Mouse (Mus musculus) midbrain, embryonic 10.5 days (tissue): ENCODE measurements around the gene Atf4. TPM values are rescaled to one million over a fixed set of nuclear protein-coding genes. Genes with fewer than 3 reads are reported as not detected.
A peak's percentile ranks its signal among the peaks of the same experiment; 100 is the strongest.

Source experiments
- DNase-seq: peaks from one replicate; pipeline ENCODE4 v3.0.0-alpha.2; 2017; ENCODE audit warnings: low spot score
- H3K27ac ChIP-seq: fragments of 300-500 bp; sonication (generic); replicated peaks from 2 replicates; pipeline ENCODE4 v1.5.1; 2016; ENCODE audit warnings: mild to moderate bottlenecking
- H3K27me3 ChIP-seq: fragments of 300-500 bp; sonication (generic); 2 replicates; pipeline ENCODE4 v1.6.1; 2016; ENCODE audit warnings: low read depth, mild to moderate bottlenecking; ENCODE audit not compliant: poor library complexity, severe bottlenecking
- H3K36me3 ChIP-seq: fragments of 300-500 bp; sonication (generic); 2 replicates; pipeline ENCODE4 v1.6.1; 2016; ENCODE audit warnings: mild to moderate bottlenecking, moderate library complexity
- H3K4me1 ChIP-seq: fragments of 300-500 bp; sonication (generic); 2 replicates; pipeline ENCODE4 v1.6.1; 2016
- H3K4me3 ChIP-seq: fragments of 300-500 bp; sonication (generic); 2 replicates; pipeline ENCODE4 v1.5.1; 2016; ENCODE audit warnings: mild to moderate bottlenecking, moderate library complexity
- H3K9me3 ChIP-seq: fragments of 300-500 bp; sonication (generic); replicated peaks from 2 replicates; pipeline ENCODE4 v1.6.1; 2016; ENCODE audit warnings: mild to moderate bottlenecking
- WGBS: fragments of 180-500 bp; shearing (Covaris S2); methylation state at CpG from one replicate; pipeline ENCODE4 v1.1.7; 2016; 5-methylcytosine and 5-hydroxymethylcytosine counted together
- polyA plus RNA-seq: library from polyadenylated mRNA; unstranded; fragments of >200 nt; fragmentation: Nextera tagmentation; extraction: Ambion mirVana; gene quantifications from 2 replicates; pipeline ENCODE4 v1.2.1, GENCODE M21; 2016

Atf4 gene
- polyA plus RNA-seq, 1 experiment from 2014 or later, result 114 TPM

DNA sequence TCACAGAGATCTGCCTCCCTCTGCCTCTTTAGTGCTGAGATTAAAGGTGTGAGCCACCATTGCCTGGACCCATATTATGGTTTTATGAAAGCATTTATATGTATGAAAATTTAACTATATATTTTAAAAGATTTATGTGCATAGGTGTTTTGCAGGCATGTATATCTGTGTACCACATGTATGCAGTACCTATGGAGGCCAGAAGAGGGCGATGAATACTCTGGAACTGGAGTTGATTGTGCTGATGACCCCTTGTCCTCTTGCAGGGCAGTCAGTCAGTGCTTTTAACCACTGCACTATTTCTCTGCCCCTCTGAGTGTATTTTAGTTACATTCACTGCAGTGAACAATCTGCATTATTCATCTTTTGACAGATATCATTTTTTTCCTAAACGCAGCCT is 29.2 kb upstream of the Atf4 start:
- no peak overlapping the region for H3K4me3 ChIP-seq
- no peaks in the 10 kb centered on the region for H3K9me3 ChIP-seq
- H3K27me3 ChIP-seq, result peaks cover 12% of the 10 kb centered on the region; the same call in 1 of the 2 replicates
- no peak overlapping the region for H3K27ac ChIP-seq
- H3K4me1 ChIP-seq, result peaks cover 10% of the 10 kb centered on the region
- 48% methylated on average over 2 of the region's 2 CpGs for WGBS
- peak; percentile 61 for DNase-seq
- H3K36me3 ChIP-seq, result no peaks in the 10 kb centered on the region

DNA sequence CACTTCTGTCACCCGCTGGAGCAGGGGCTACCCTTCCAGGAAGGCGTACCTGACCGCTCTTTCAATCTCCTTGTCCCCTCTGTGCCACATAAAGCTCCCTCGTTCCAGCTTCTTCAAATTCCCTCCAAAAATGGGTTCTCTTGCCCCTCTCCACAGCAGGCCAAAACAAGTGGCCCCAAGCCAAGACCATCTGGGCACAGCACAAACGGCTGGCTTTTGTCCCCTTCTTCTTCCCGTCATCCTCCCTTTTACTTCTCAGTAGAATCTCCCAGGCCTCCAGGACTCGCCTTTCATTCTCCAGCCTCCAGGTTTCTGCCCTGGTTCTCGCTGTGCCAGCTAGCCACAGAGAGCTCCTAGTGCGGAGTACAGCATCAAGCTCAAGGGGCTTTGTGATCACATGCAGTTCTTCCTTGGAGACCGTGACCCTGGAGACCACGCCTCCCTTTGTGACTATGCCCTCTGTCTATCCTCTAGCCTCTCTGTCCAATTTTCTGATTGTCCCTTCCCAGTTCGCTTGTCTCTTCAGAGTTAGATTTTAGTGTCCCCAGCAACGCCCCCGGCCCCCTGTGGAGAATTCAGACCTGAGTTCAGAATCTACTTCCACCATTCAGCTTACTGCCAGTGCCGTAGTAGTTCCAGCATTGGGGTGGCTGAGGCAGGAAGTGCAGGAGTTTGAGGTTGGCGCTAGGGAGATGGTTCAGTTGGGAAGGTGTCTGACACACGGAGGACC is 26.7 kb upstream of the Atf4 start:
- Histone ChIP-seq H3K36me3 (no peaks in the 10 kb centered on the region), H3K4me3 (no peak overlapping the region), H3K9me3 (no peaks in the 10 kb centered on the region), H3K4me1 (peaks cover 20% of the 10 kb centered on the region), H3K27ac (peak overlapping the region; percentile 28; the same call in 1 of the 2 replicates), H3K27me3 (peaks cover 12% of the 10 kb centered on the region; the same call in 1 of the 2 replicates)
- no peak for DNase-seq
- 75% methylated on average over 17 of the region's 17 CpGs for WGBS

DNA sequence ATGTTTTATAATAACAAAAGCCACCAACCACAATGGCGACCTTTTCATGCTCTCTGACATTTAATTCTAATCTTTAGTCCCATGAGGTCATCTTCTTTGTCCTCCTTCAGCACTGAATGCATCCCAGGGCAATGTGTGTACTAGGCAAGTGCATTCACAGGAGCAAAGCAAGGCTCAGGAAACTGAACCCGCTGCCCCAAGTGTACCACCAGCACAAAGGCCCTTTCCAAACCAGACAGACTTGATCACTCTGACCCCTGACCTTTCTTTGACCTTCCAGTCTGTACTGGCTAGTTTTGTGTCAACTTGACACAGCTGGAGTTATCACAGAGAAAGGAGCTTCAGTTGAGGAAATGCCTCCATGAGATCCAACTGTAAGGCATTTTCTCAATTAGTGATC is 22.7 kb upstream of the Atf4 start:
- WGBS, result 38% methylated on average over 2 of the region's 2 CpGs
- DNase-seq, result peak; percentile 61

DNA sequence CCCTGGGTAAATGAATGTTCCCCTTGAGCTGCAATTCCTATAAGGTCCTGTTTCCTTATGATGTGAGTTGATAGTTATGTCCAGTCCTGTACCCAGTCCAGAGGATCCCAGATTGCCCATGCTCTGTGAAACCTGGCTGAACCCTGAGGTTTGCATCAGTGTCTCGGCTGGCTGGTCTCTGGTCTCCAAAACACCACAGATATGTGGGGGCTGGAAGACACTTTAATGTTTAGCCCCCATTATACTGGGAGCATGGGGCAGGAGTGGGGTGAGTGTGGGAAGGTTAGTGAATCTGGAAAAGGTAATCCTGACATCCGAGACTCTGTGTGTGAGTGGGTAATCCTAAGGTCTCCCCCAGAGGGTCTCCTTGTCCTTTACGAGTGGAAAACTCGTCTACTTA is 21.9 kb upstream of the Atf4 start:
- Histone ChIP-seq H3K4me3 (peak overlapping the region; percentile 84), H3K36me3 (peaks cover 28% of the 10 kb centered on the region), H3K9me3 (no peaks in the 10 kb centered on the region), H3K27ac (peak overlapping the region; percentile 93), H3K27me3 (peaks cover 12% of the 10 kb centered on the region; the same call in 1 of the 2 replicates), H3K4me1 (peaks cover 38% of the 10 kb centered on the region)
- WGBS, result 72% methylated on average over 4 of the region's 4 CpGs
- DNase-seq, result no peak

More for the DNA sequence above, 22.7 kb upstream of the Atf4 start:
- H3K4me1 ChIP-seq, result peaks cover 41% of the 10 kb centered on the region
- peaks cover 21% of the 10 kb centered on the region for H3K36me3 ChIP-seq
- H3K9me3 ChIP-seq, result no peaks in the 10 kb centered on the region
- H3K4me3 ChIP-seq, result no peak overlapping the region
- H3K27me3 ChIP-seq, result peaks cover 12% of the 10 kb centered on the region; the same call in 1 of the 2 replicates
- H3K27ac ChIP-seq, result peak overlapping the region; percentile 23; the same call in 1 of the 2 replicates

DNA sequence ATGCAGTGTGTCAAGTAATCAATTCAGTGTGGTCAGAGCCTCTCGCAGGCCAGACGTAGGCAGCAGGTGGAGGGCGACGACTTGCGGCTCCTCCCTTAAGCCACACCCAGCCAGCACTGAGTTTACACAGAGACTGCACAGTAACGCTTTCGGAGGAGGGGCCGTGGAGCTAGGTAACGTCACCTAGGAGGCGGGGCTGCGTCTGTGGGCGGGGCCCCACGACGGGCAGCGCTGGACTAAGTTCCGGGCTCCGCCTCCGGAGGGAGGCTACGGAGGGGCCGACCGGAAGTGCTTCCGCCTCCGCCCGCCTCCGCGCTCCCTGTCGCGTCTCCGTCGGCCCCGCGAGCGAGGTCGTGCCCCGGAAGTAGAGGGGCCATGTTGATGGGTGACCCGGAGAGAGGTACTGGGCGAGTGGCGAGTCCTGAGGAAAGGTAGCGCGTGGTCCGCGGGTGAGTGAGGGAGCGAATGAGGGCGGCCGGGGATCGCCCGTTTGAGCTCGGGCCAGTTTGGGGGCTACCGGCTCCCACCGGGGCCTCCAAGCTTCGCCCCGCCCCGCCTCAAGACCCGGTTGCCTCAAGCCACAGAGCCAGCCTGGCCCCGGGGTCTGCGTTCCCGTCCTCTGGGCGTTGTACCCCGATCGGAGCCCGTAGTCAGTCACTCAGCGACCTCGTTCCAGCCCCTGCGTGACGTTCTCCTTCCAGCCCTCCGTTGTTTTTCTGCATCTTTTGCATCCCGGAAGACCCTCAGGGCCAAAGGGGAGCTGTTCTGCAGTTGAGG is 21.1 kb upstream of the Atf4 start, which contains the start of gene Mief1:
TSS of gene Mief1 (plus strand) at position 286 of the 777 bp plus-strand sequence.
- under 1% methylated on average over 67 of the region's 67 CpGs for WGBS
- peak; percentile 97 for DNase-seq
- H3K27ac ChIP-seq, result peak within 1 kb of the TSS; percentile 93

DNA sequence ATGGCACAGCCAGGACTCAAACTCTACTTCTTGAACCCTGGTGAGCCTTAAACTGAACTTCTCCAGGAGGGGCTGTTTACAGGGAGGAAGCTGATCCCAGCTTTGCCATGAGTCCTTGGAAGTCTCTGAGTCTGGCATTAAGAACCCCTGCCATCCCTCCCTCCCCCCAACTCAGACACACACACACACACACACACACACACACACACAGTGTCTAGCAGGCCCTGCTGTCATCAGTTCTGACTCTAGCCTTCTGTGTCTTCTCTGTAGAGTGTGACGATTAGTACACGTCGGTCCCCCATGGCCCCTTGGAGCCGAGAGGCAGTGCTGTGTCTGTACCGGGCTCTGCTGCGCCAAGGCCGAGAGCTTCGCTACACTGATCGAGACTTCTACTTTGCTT is 19.4 kb upstream of the Atf4 start, which contains the start of gene AC140267.1:
TSS of gene AC140267.1 (plus strand) at position 301 of the 400 bp plus-strand sequence.
- H3K27me3 ChIP-seq, result no peaks in the 10 kb centered on the region
- no peaks in the 10 kb centered on the region for H3K9me3 ChIP-seq
- H3K4me1 ChIP-seq, result peaks cover 31% of the 10 kb centered on the region
- peaks cover 46% of the 10 kb centered on the region for H3K36me3 ChIP-seq
- H3K4me3 ChIP-seq, result peak within 1 kb of the TSS; percentile 84
- peak within 1 kb of the TSS; percentile 93 for H3K27ac ChIP-seq
- DNase-seq, result no peak
- WGBS, result 96% methylated on average over 9 of the region's 9 CpGs

More for the DNA sequence above, 21.1 kb upstream of the Atf4 start, which contains the start of gene Mief1:
- Histone ChIP-seq H3K4me1 (peaks cover 31% of the 10 kb centered on the region), H3K36me3 (peaks cover 36% of the 10 kb centered on the region), H3K27me3 (peaks cover 12% of the 10 kb centered on the region; the same call in 1 of the 2 replicates), H3K4me3 (peak within 1 kb of the TSS; percentile 84), H3K9me3 (no peaks in the 10 kb centered on the region)

DNA sequence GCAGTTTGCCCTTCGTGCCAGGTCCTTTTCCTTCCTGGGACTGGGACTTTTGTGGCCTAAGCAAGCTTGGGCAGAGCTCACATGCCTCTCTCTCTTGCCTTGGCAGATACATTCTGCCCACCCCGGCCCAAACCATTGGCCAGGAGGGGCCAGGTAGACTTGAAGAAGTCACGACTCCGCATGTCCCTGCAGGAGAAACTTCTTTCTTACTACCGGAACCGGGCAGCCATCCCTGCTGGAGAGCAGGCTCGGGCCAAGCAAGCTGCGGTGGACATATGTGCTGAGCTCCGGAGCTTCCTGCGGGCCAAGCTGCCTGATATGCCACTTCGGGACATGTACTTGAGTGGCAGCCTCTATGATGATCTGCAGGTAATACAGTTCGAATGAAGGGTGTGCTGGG is 6.8 kb upstream of the Atf4 start:
- Histone ChIP-seq H3K4me3 (no peak overlapping the region), H3K27me3 (no peaks in the 10 kb centered on the region), H3K9me3 (no peaks in the 10 kb centered on the region), H3K27ac (no peak overlapping the region), H3K4me1 (no peaks in the 10 kb centered on the region), H3K36me3 (peaks cover 91% of the 10 kb centered on the region)
- 91% methylated on average over 12 of the region's 12 CpGs for WGBS
- DNase-seq, result no peak

DNA sequence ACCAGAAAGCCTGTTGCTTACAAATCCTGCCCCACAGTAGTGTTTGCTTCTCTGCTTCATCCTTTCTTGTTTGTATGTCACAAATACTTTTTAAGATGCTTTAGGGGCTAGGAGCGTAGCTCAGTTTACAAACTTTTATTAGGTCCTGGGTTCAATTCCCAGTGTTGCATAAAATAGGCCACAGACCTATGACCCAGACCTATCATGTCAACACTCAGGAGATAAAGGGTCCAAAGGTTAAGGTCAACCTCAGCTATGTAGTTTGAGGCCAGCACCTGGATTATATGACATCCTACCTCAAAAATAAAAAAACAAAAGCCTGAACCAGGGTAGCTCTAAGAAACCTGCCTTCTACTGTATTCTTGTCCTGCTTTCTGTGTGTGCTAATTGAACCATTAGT is 6.4 kb upstream of the Atf4 start:
- no peaks in the 10 kb centered on the region for H3K27me3 ChIP-seq
- H3K9me3 ChIP-seq, result no peaks in the 10 kb centered on the region
- H3K27ac ChIP-seq, result no peak overlapping the region
- 94% methylated on average over 1 of the region's 1 CpGs for WGBS
- peaks cover 2% of the 10 kb centered on the region; the same call in 1 of the 2 replicates for H3K4me1 ChIP-seq
- H3K4me3 ChIP-seq, result no peak overlapping the region
- H3K36me3 ChIP-seq, result peaks cover 91% of the 10 kb centered on the region
- DNase-seq, result no peak

DNA sequence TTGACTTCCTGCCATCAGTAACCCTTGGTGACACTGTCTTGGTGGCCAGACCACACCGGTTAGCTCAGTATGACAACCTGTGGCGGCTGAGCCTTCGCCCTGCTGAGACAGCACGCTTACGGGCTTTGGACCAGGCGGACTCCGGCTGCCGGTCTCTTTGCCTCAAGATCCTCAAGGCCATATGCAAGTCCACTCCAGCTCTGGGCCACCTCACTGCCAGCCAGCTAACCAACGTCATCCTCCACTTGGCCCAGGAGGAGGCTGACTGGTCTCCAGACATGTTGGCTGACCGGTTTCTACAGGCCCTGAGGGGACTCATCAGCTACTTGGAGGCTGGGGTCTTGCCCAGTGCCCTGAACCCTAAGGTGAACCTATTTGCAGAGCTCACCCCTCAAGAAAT is 5.3 kb upstream of the Atf4 start:
- DNase-seq, result no peak
- peaks cover 13% of the 10 kb centered on the region for H3K4me1 ChIP-seq
- no peak overlapping the region for H3K27ac ChIP-seq
- no peaks in the 10 kb centered on the region for H3K9me3 ChIP-seq
- 93% methylated on average over 10 of the region's 10 CpGs for WGBS
- H3K27me3 ChIP-seq, result no peaks in the 10 kb centered on the region
- H3K36me3 ChIP-seq, result peaks cover 80% of the 10 kb centered on the region
- H3K4me3 ChIP-seq, result no peak overlapping the region

DNA sequence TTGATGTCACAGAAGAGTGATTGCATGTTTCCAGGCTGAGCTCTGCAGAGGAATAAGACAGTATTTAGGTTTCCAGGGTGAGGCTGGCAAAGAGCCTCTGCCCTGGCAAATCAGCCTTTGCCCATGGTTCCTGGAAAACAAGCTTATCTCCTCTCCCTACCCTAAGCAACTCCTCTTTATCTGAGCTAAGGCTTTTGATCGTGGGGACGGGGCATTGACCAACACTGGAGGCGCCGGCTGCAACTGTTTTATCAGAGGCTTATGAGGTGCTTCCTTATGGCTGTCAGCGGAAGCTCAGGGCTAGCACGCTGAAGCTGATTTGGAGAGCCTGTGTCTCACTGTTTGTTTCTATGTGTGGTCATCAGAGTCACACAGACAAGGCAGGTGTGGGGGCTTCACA is 4.4 kb upstream of the Atf4 start:
- peaks cover 15% of the 10 kb centered on the region for H3K4me1 ChIP-seq
- H3K27ac ChIP-seq, result no peak overlapping the region
- no peaks in the 10 kb centered on the region for H3K9me3 ChIP-seq
- 93% methylated on average over 6 of the region's 6 CpGs for WGBS
- H3K36me3 ChIP-seq, result peaks cover 73% of the 10 kb centered on the region
- H3K27me3 ChIP-seq, result no peaks in the 10 kb centered on the region
- no peak for DNase-seq
- H3K4me3 ChIP-seq, result no peak overlapping the region

DNA sequence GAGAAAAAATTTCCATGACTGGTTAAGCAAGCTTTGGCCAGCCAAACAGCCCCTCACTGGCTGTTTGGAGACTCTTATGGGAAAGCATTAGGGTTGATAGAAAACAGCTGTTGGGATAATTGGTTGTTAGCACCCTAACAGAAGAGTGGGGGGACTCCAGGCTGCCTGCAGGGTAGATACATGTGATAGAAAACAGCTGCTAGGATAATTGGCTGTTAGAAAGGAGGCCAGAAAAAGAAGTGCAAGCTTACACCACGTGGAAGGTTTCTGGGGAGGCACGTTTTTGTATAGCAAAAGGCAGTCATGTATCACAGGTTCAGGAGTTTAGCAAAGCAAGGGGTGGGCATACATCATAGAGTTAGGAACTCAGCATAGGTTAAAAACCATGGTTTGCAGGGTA is 1.5 kb upstream of the Atf4 start:
- no peaks in the 10 kb centered on the region for H3K27me3 ChIP-seq
- H3K9me3 ChIP-seq, result no peaks in the 10 kb centered on the region
- H3K4me3 ChIP-seq, result no peak overlapping the region
- H3K27ac ChIP-seq, result peak overlapping the region; percentile 100
- no peak for DNase-seq
- WGBS, result 48% methylated on average over 2 of the region's 2 CpGs
- H3K4me1 ChIP-seq, result peaks cover 38% of the 10 kb centered on the region
- peaks cover 71% of the 10 kb centered on the region for H3K36me3 ChIP-seq

DNA sequence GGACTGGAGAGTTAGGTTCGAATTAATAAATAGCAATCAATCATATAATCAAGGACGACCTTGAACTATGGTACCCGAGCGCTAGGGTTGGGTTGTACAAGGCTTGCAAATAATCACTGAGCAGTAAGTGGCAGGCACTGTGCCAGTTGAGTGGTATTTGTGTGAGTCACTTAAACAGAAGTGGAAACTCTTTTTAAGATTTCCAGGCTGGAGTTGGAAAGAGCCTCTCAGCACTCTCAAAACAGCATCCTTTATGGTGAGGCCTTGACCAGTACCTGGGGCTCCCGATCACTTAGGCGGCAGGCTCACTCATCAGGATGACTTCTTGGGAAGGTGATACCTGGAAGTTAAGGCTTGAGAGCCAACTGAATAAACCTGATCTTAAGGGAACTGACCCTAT is 777 bp upstream of the Atf4 start:
- Histone ChIP-seq H3K27ac (peak overlapping the region; percentile 100), H3K27me3 (no peaks in the 10 kb centered on the region), H3K4me1 (peaks cover 42% of the 10 kb centered on the region), H3K9me3 (no peaks in the 10 kb centered on the region), H3K4me3 (peak overlapping the region; percentile 72), H3K36me3 (peaks cover 71% of the 10 kb centered on the region)
- WGBS, result 55% methylated on average over 6 of the region's 6 CpGs
- DNase-seq, result no peak
